Mouse (Mus musculus) inflammation-experienced regulatory T-cells, adult 6 months (primary cell): ENCODE results near the gene Anp32b. TPM values are rescaled to one million over a fixed set of nuclear protein-coding genes. Genes with fewer than 3 reads are reported as not detected.
A peak's percentile ranks its signal among the peaks of the same experiment; 100 is the strongest.

Source experiments
- ATAC-seq: one replicate; pipeline ENCODE4 v1.8.0; 2017
- polyA plus RNA-seq, 3 experiments: library from polyadenylated mRNA; unstranded; fragments of 100-300 nt; shearing (Covaris generic); gene quantifications; one replicate each; pipeline ENCODE4 v1.2.1; 2017

The Anp32b gene
- polyA plus RNA-seq = 10 to 100 TPM; 46.4 to 53.4 (median 46.5) TPM

DNA sequence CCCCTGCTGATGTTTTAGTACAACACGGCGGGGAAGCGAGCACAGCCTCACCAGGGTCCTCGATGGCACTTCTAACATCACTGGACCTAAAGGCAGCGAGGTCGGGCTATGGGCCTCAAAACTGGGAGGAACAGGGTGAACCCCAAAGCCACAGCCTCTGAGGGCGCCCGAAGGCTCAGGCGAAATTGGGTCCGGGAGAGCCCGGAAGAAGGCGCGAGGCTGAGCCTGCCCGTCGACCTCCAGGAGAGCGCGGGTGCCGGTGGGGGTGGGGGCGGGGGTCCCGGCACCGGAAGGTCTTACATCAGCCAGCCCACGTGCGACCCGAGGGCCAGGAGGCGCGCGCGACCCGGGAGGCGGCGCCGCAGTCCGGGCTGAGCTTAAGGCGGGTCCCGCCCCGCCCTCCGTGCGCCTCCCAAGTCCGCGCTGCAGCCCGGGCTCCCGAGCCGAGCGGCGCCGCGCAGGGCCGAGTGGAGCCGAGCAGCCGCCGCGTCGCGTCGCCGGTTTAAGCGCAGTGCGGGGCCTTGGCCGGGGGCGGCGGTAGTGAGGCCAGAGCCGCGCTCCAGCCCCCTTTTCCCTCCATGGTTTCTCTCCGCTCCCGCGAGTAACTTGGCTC, at the start of gene Anp32b:
TSS of gene Anp32b (plus strand) at position 384 of the 613 bp plus-strand sequence.
- peak; percentile 81 for ATAC-seq

DNA sequence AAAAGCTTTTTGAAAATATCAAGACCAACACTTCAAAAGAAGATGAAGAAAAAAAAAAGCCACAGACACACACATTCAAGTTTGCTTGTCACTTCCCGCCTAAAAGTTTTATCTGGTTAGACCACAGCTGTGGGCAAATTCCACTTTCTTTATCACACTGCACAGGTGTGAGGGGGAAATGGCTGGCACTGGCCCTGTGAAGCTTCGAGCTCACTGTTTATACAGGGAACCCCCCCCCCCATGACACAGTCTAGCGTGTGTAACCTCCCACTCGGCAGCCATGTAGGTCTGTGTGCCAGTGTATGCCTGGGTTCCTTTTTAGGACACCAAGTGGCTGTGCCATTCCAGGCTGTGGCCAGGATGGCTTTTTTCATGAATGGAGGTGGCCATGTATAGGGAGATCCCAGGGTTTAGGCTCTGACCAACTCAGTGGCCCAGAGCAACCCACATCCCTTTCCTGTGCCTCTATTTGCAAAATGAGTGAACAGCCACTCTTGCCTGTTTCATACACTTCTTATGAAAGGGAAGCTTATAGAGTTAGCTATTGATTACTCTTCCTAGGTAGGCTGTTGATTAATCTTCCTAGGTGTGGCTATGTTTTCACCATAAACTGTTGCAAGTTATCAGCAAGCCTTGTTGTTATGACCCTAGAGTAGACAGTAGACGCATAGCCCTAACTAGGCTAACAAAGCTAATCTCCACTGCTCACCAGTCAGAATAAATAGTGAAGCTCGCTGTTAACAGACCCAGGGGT, 46.5 kb upstream of the Anp32b start:
- ATAC-seq = peak; percentile 81

GRCm38 (mm10) chr4:46406966-46407703, 43.6 kb upstream of the Anp32b start:
- ATAC-seq = no peak

DNA sequence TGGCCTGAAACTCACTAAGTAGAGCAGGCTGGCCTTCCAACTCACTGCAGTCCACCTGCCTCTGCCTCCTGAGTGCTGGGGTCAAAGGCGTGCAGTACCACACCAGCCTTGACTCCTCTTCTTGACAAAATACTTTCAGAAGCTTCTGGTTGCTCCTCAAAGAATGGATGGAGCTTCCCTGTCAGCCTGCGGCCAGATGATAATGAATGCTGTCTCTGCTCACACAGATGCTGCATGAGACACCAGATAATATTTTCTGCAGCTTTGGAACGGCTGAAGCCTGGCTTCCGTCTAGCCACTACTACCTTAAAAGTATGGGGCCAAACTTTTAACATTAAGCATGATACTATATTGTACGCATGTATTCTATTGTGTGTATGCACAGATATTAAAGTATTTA, 40.0 kb upstream of the Anp32b start:
- no peak for ATAC-seq

GRCm38 (mm10) chr4:46411489-46411888, 39.2 kb upstream of the Anp32b start:
- peak; percentile 73 for ATAC-seq

DNA sequence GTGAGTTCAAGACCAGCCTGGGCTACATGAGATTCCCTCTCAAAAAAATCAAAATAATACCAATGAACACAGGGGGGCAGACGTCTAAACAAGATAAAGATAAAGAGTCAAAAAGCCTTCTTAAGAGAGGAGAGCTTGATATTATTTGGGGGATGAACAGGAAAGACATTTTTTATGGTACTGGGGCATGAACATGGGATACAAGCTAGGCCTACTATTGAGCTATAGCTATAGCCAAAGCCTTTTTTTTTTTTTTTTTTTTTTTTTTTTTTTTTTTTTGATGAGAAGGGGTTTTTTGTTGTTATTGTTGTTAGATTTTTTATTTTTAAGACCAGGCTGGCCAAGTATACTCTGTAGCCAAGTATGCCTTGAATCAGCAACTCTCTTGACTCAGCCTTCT, 38.6 kb upstream of the Anp32b start:
- ATAC-seq = no peak

- ATAC-seq = no peak
These were observed 37.3 kb upstream of the Anp32b start, which contains the start of gene Hemgn for GRCm38 (mm10) chr4:46413406-46413805. Gene Hemgn (minus strand): TSS chr4:46413506.

DNA sequence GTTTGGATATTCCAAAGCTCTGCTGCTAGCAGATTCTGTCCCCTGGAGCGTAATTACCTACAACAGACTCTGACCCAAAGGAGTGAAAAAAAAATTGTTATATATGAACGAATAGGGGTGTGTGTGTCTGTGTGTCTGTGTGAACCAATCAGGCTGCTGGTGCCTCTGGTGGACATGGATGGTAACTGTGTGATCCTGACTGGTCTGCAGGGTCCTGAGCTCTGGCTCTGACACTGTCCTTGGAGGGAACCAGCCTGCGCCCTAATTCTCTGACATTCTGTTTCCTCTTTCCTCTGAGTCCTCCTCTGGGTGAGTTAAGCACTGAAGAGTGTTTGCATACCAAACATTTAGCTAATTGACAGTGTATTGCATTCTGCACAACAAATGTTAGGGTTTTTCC, 33.2 kb upstream of the Anp32b start:
- no peak for ATAC-seq

- no peak for ATAC-seq
These were observed 31.9 kb upstream of the Anp32b start for GRCm38 (mm10) chr4:46418851-46419250.

DNA sequence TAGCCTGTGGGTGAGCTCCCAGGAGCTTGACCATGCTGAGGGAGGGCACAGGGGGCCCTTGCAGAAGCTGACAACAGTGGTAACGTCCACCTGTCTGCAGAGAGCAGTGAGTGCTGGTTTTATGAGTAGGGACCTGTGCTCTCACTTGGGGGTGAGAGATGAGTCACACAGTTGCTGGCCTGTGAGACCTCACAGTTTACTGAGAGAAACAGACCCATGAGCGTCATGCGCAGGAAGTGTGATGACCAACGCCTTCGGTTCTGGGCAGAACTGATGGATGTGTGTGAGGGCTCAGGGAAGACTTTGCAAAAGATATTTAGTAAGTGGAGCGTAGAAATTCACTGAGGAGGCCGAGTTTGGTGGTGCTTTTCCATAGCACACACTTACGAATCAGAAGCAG, 28.1 kb upstream of the Anp32b start:
- ATAC-seq = no peak

DNA sequence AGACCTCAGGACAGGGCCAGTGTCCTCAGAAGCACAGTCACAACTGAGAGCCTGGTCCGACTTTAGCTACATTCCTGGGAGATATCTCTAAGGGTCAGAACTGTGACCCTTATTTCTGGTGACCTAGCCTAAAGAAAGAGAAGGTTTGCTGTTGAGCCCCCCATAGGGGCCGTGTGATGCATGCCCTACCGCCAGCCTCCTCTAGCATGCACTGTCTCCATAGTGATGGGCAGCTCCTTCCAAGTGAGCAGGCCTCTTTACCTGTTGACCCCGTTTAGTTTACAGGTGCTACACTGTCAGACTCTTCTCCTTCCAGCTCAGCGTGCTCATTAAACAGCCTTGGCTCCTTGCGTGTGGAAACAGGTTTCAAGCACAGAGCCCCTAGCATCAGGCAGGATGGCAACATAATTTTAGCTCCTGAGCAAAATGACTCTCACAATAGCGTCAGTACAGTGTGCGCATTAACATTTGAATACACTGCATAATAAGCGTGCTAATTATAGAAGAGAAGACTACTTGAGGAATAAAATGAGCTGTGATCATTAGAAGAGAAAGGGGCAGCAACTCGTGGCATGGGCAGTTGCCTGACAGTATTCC, 21.7 kb upstream of the Anp32b start:
- no peak for ATAC-seq

DNA sequence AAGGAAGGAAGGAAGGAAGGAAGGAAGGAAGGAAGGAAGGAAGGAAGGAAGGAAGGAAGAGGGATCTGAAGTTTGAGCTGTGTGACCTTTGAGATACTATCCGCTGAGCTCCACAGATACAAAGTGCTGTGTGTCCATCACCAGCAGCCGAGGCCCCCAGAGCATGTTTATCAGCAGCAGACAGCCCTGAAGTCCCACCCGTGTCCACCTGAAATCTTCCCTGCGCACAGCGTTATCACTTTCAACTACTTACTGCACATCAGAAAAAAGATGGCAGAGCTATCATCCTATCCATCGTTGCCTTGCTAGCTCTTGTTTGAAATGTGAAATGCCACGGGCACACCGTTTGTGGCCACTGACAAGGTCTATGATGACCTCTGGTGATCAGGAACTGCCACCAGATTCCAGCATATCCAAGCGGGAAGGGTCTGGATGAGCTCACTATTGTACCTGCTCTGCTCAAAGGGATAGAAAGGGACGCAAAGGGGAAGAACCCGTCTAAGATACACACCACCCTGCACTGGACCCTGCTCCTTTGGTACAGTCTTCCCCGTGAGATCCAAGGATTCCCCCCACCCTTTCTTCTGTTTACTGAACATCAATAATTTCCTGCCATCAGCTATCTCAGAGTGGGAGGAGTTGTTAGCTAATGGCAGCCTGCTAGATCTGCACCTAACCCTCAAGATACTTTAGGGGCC, 18.2 kb upstream of the Anp32b start:
- no peak for ATAC-seq

- ATAC-seq = peak; percentile 58
These were observed 8.2 kb upstream of the Anp32b start for GRCm38 (mm10) chr4:46442501-46442900.

- no peak for ATAC-seq
These were observed 5.3 kb upstream of the Anp32b start for GRCm38 (mm10) chr4:46445237-46445945.

- no peak for ATAC-seq
These were observed 3.2 kb upstream of the Anp32b start for GRCm38 (mm10) chr4:46447461-46447860.

DNA sequence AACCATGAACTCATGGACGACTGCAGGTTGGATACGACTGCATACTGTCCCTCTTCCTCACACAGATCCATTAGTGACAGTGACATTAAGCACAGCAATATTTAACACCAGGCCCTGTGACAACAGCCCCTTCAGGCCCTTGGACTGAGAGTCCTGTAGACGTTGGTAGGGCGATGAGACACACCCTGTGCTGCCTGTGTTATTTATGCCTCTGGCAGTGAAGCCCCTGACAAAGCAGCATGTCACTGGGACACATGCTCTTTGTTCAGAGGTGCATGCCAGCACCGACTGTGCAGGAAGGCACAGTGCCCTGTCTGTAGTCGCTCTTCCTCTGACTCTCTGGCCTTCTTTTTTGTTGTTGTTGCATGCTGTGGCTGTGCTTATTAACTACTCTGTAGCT, 1.8 kb upstream of the Anp32b start:
- no peak for ATAC-seq

DNA sequence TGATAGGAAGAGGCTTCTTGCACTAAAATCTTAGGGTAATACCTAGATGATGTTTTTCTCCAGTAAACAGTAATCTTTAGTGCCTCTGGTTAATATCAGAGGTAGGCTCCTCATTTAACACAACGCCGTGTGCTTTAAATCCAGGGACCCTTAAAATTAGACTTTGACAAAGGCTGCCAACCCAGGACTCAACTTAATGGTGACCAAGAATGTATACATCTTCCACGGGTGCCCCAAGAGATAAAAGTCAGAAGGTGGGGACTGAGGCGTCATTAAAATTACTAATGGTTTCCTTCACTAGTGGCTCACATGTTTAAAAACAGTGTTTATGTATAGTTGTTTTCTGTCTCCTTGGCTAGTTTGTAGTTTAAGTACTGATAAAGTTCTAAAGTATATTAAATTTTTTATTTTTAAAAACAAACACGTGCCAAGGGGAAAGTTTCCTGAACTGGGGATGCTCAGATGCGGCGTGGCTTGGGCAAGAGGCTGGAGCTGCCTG, 633 bp upstream of the Anp32b start:
- ATAC-seq = no peak

DNA sequence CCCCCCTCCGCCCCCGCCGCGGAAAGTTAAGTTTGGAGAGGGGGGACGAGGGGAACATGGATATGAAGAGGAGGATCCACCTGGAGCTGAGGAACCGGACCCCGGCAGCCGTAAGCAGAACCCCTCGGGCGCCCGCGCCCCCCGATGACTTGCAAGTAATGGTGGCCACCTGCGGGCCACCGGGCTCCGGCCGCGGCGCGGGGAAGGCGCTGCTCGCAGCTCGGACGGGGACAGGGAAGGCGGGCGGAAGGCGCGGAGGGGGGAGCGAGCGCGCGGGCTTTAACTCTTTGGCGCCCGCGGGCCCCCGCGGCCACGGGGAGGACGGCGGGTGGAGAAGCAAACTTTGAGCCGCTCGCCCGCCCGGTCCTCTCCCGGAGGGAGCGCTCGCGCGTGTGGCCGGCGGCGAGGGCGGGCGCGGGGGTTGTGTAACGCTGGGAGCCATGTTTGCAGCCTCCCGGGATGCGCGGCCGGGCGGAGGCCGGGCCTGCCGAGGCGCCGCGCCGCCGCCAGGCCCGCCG, 597 bp downstream of the Anp32b start:
- ATAC-seq = peak; percentile 23

DNA sequence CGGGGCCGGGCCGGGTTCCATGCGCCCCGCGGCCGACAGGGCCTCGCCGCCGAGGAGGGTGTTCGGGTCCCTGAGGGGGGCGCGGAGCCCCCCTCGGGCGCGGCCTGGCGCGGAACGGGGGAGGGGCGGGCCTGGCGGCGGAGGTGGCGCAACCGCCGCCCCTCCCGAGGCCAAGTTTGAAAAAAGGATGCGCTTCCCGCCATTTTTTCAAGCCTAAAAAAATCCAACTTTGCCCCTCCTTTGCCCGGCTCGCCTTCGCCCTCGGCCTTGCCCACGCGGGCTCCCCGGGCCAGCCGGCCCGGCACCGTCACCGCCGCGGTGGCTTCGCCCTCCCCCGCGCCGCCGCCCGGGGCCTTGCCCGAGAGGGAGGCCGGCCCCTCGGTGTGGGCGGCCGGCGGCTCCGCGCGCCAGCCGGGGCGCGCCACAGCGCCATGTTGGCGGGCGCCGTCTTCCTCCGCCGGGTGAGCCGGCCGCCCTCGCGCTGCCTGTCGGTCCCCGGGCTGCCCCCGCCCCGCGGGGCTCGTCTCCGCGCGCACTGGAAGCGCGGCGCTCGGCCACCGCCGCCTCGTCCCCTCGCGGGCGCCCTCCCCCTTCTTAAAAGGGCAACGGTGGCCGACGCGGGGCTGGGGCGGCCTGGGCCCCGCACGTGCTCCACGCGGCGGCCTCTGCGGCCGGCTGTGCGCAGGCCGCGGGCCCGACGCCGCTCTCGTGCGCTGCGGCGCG, 1.2 kb downstream of the Anp32b start:
- ATAC-seq = peak; percentile 20

GRCm38 (mm10) chr4:46452481-46452850, 1.8 kb downstream of the Anp32b start:
- peak; percentile 14 for ATAC-seq
